Mouse (Mus musculus) limb, embryonic 10.5 days (tissue): ENCODE measurements around the gene Fuz. TPM values are rescaled to one million over a fixed set of nuclear protein-coding genes. Genes with fewer than 3 reads are reported as not detected.

Source experiments
- DNase-seq: peaks from one replicate; pipeline ENCODE4 v3.0.0-alpha.2; 2017; ENCODE audit warnings: low spot score
- H3K27ac ChIP-seq: fragments of 300-500 bp; sonication (generic); 2 replicates; pipeline ENCODE4 v1.5.1; 2016; ENCODE audit warnings: mild to moderate bottlenecking
- H3K27me3 ChIP-seq: fragments of 300-500 bp; sonication (generic); 2 replicates; pipeline ENCODE4 v1.6.1; 2016; ENCODE audit warnings: low read depth, mild to moderate bottlenecking; ENCODE audit not compliant: poor library complexity, severe bottlenecking
- H3K36me3 ChIP-seq: fragments of 300-500 bp; sonication (generic); 2 replicates; pipeline ENCODE4 v1.6.1; 2016; ENCODE audit warnings: mild to moderate bottlenecking, moderate library complexity
- H3K4me1 ChIP-seq: fragments of 300-500 bp; sonication (generic); 2 replicates; pipeline ENCODE4 v1.6.1; 2016
- H3K4me3 ChIP-seq: fragments of 300-500 bp; sonication (generic); 2 replicates; pipeline ENCODE4 v1.5.1; 2016; ENCODE audit warnings: mild to moderate bottlenecking, moderate library complexity
- H3K9me3 ChIP-seq: fragments of 300-500 bp; sonication (generic); replicated peaks from 2 replicates; pipeline ENCODE4 v1.6.1; 2016; ENCODE audit warnings: mild to moderate bottlenecking
- WGBS: fragments of 180-500 bp; shearing (Covaris S2); methylation state at CpG from one replicate; pipeline ENCODE4 v1.1.7; 2016; 5-methylcytosine and 5-hydroxymethylcytosine counted together
- polyA plus RNA-seq: library from polyadenylated mRNA; unstranded; fragments of >200 nt; fragmentation: Nextera tagmentation; extraction: Ambion mirVana; gene quantifications from 2 replicates; pipeline ENCODE4 v1.2.1, GENCODE M21; 2016

Gene Fuz
- polyA plus RNA-seq, 1 experiment from 2014 or later: 20.0 TPM

GRCm38 (mm10) chr7:44900632-44901031, 4.8 kb downstream of the Fuz start:
- no peak for DNase-seq
- Histone ChIP-seq H3K27ac (0 out of 2 replicates have a peak overlapping the region, but pooled peaks have one; percentile 71), H3K4me1 (peaks cover 40% of the 10 kb centered on the region), H3K36me3 (peaks cover 74% of the 10 kb centered on the region), H3K4me3 (no peak overlapping the region), H3K9me3 (no peaks in the 10 kb centered on the region), H3K27me3 (no peaks in the 10 kb centered on the region)
- 85% methylated on average over 11 of the region's 11 CpGs for WGBS

GRCm38 (mm10) chr7:44901230-44901722, 5.4 kb downstream of the Fuz start:
- H3K4me1 ChIP-seq: peaks cover 37% of the 10 kb centered on the region
- DNase-seq: peak; percentile 85
- H3K27ac ChIP-seq: peak overlapping the region; percentile 71
- no peaks in the 10 kb centered on the region for H3K9me3 ChIP-seq
- peaks cover 81% of the 10 kb centered on the region for H3K36me3 ChIP-seq
- WGBS: 18% methylated on average over 21 of the region's 21 CpGs
- no peaks in the 10 kb centered on the region for H3K27me3 ChIP-seq
- peak overlapping the region; percentile 44 for H3K4me3 ChIP-seq

- Histone ChIP-seq H3K27me3 (no peaks in the 10 kb centered on the region), H3K4me3 (no peak overlapping the region), H3K27ac (no peak overlapping the region), H3K36me3 (peaks cover 95% of the 10 kb centered on the region), H3K4me1 (peaks cover 18% of the 10 kb centered on the region), H3K9me3 (no peaks in the 10 kb centered on the region)
- 94% methylated on average over 20 of the region's 20 CpGs for WGBS
- DNase-seq: no peak
Observed at GRCm38 (mm10) chr7:44905430-44905829, 9.6 kb downstream of the Fuz start.

- Histone ChIP-seq H3K36me3 (peaks cover 99% of the 10 kb centered on the region), H3K4me1 (no peaks in the 10 kb centered on the region), H3K9me3 (no peaks in the 10 kb centered on the region), H3K27ac (no peak overlapping the region), H3K27me3 (no peaks in the 10 kb centered on the region), H3K4me3 (no peak overlapping the region)
- no peak for DNase-seq
- 89% methylated on average over 15 of the region's 15 CpGs for WGBS
Observed at GRCm38 (mm10) chr7:44908706-44909476, 13.0 kb downstream of the Fuz start.

- Histone ChIP-seq H3K4me1 (no peaks in the 10 kb centered on the region), H3K36me3 (peaks cover 88% of the 10 kb centered on the region), H3K4me3 (no peak overlapping the region), H3K27me3 (no peaks in the 10 kb centered on the region), H3K27ac (no peak overlapping the region), H3K9me3 (no peaks in the 10 kb centered on the region)
- 89% methylated on average over 2 of the region's 2 CpGs for WGBS
- no peak for DNase-seq
Observed at GRCm38 (mm10) chr7:44914396-44914795, 18.5 kb downstream of the Fuz start.

GRCm38 (mm10) chr7:44915314-44915713, 19.4 kb downstream of the Fuz start:
- H3K36me3 ChIP-seq: peaks cover 87% of the 10 kb centered on the region
- 90% methylated on average over 9 of the region's 9 CpGs for WGBS
- DNase-seq: no peak
- no peak overlapping the region for H3K27ac ChIP-seq
- H3K9me3 ChIP-seq: no peaks in the 10 kb centered on the region
- no peaks in the 10 kb centered on the region for H3K27me3 ChIP-seq
- no peaks in the 10 kb centered on the region for H3K4me1 ChIP-seq
- no peak overlapping the region for H3K4me3 ChIP-seq

- Histone ChIP-seq H3K36me3 (peaks cover 87% of the 10 kb centered on the region), H3K9me3 (no peaks in the 10 kb centered on the region), H3K27ac (no peak overlapping the region), H3K4me1 (no peaks in the 10 kb centered on the region), H3K4me3 (no peak overlapping the region), H3K27me3 (no peaks in the 10 kb centered on the region)
- no peak for DNase-seq
- 86% methylated on average over 6 of the region's 6 CpGs for WGBS
Observed at GRCm38 (mm10) chr7:44916191-44916590, 20.3 kb downstream of the Fuz start.

GRCm38 (mm10) chr7:44916881-44917280, 21.0 kb downstream of the Fuz start:
- H3K4me3 ChIP-seq: no peak overlapping the region
- no peaks in the 10 kb centered on the region for H3K4me1 ChIP-seq
- peaks cover 87% of the 10 kb centered on the region for H3K36me3 ChIP-seq
- DNase-seq: no peak
- H3K27me3 ChIP-seq: no peaks in the 10 kb centered on the region
- no peak overlapping the region for H3K27ac ChIP-seq
- WGBS: 94% methylated on average over 4 of the region's 4 CpGs
- H3K9me3 ChIP-seq: no peaks in the 10 kb centered on the region

GRCm38 (mm10) chr7:44918219-44918618, 22.3 kb downstream of the Fuz start:
- no peak for DNase-seq
- no peaks in the 10 kb centered on the region for H3K27me3 ChIP-seq
- no peaks in the 10 kb centered on the region for H3K9me3 ChIP-seq
- peaks cover 87% of the 10 kb centered on the region for H3K36me3 ChIP-seq
- 85% methylated on average over 3 of the region's 3 CpGs for WGBS
- H3K4me3 ChIP-seq: no peak overlapping the region
- H3K4me1 ChIP-seq: no peaks in the 10 kb centered on the region
- no peak overlapping the region for H3K27ac ChIP-seq

GRCm38 (mm10) chr7:44919127-44919526, 23.2 kb downstream of the Fuz start:
- no peak overlapping the region for H3K4me3 ChIP-seq
- no peak overlapping the region for H3K27ac ChIP-seq
- no peak for DNase-seq
- H3K36me3 ChIP-seq: peaks cover 87% of the 10 kb centered on the region
- H3K4me1 ChIP-seq: no peaks in the 10 kb centered on the region
- H3K9me3 ChIP-seq: no peaks in the 10 kb centered on the region
- 92% methylated on average over 5 of the region's 5 CpGs for WGBS
- no peaks in the 10 kb centered on the region for H3K27me3 ChIP-seq

- Histone ChIP-seq H3K27ac (no peak overlapping the region), H3K4me3 (no peak overlapping the region), H3K27me3 (no peaks in the 10 kb centered on the region), H3K36me3 (peaks cover 79% of the 10 kb centered on the region), H3K4me1 (peaks cover under 1% of the 10 kb centered on the region), H3K9me3 (no peaks in the 10 kb centered on the region)
- DNase-seq: no peak
Observed at GRCm38 (mm10) chr7:44922530-44922929, 26.7 kb downstream of the Fuz start.

GRCm38 (mm10) chr7:44925468-44925867, 29.6 kb downstream of the Fuz start:
- H3K27me3 ChIP-seq: no peaks in the 10 kb centered on the region
- peaks cover 17% of the 10 kb centered on the region for H3K4me1 ChIP-seq
- H3K9me3 ChIP-seq: no peaks in the 10 kb centered on the region
- no peak overlapping the region for H3K4me3 ChIP-seq
- DNase-seq: no peak
- 80% methylated on average over 3 of the region's 3 CpGs for WGBS
- H3K27ac ChIP-seq: no peak overlapping the region
- peaks cover 60% of the 10 kb centered on the region for H3K36me3 ChIP-seq

GRCm38 (mm10) chr7:44928570-44928969, 32.7 kb downstream of the Fuz start:
- Histone ChIP-seq H3K36me3 (peaks cover 31% of the 10 kb centered on the region), H3K4me1 (peaks cover 19% of the 10 kb centered on the region), H3K9me3 (no peaks in the 10 kb centered on the region), H3K27ac (peak overlapping the region; percentile 89), H3K27me3 (no peaks in the 10 kb centered on the region), H3K4me3 (peak overlapping the region; percentile 97)
- 0% methylated on average over 1 of the region's 1 CpGs for WGBS
- no peak for DNase-seq
